Mouse (Mus musculus) liver, embryonic 13.5 days (tissue): ENCODE results near the gene Dbh. TPM values are rescaled to one million over a fixed set of nuclear protein-coding genes. Genes with fewer than 3 reads are reported as not detected.

Experiments
- ATAC-seq: fragments of 200-750 bp; cut with Nextera tagmentation; 2 replicates; pipeline ENCODE4 v1.8.0; 2017; ENCODE audit warnings: low read depth, mild to moderate bottlenecking, moderate number of reproducible peaks, moderate library complexity
- DNase-seq: peaks from one replicate; pipeline ENCODE4 v3.0.0; 2022
- H3K27ac ChIP-seq: fragments of 300-500 bp; sonication (generic); 2 replicates; pipeline ENCODE4 v1.5.1; 2015; ENCODE audit warnings: moderate library complexity, mild to moderate bottlenecking, inconsistent platforms
- H3K27me3 ChIP-seq: fragments of 300-500 bp; sonication (generic); 2 replicates; pipeline ENCODE4 v1.6.1; 2015; ENCODE audit warnings: mild to moderate bottlenecking, inconsistent platforms
- H3K36me3 ChIP-seq: fragments of 300-500 bp; sonication (generic); 2 replicates; pipeline ENCODE4 v1.6.1; 2015; ENCODE audit warnings: mild to moderate bottlenecking, inconsistent platforms
- H3K4me1 ChIP-seq: fragments of 300-500 bp; sonication (generic); replicated peaks from 2 replicates; pipeline ENCODE4 v1.6.1; 2015; ENCODE audit warnings: inconsistent platforms
- H3K4me2 ChIP-seq: fragments of 300-500 bp; sonication (generic); 2 replicates; pipeline ENCODE4 v1.6.1; 2015; ENCODE audit warnings: inconsistent platforms, mild to moderate bottlenecking, moderate library complexity
- H3K4me3 ChIP-seq: fragments of 300-500 bp; sonication (generic); replicated peaks from 2 replicates; pipeline ENCODE4 v1.5.1; 2015; ENCODE audit warnings: mild to moderate bottlenecking, inconsistent platforms
- H3K9ac ChIP-seq: fragments of 300-500 bp; sonication (generic); 2 replicates; pipeline ENCODE4 v1.6.1; 2015; ENCODE audit warnings: mild to moderate bottlenecking, inconsistent platforms
- H3K9me3 ChIP-seq: fragments of 300-500 bp; sonication (generic); replicated peaks from 2 replicates; pipeline ENCODE4 v1.6.1; 2016; ENCODE audit warnings: inconsistent platforms
- WGBS: fragments of 180-500 bp; shearing (Covaris S2); methylation state at CpG from one replicate; pipeline ENCODE4 v1.1.7; 2015; ENCODE audit not compliant: insufficient replicate concordance; 5-methylcytosine and 5-hydroxymethylcytosine counted together
- polyA plus RNA-seq: library from polyadenylated mRNA; unstranded; fragments of >200 nt; fragmentation: Nextera tagmentation; extraction: Ambion mirVana; gene quantifications from 2 replicates; pipeline ENCODE4 v1.2.1, GENCODE M21; 2015

Dbh gene
- polyA plus RNA-seq, 1 experiment from 2014 or later, result 0.03 TPM

DNA sequence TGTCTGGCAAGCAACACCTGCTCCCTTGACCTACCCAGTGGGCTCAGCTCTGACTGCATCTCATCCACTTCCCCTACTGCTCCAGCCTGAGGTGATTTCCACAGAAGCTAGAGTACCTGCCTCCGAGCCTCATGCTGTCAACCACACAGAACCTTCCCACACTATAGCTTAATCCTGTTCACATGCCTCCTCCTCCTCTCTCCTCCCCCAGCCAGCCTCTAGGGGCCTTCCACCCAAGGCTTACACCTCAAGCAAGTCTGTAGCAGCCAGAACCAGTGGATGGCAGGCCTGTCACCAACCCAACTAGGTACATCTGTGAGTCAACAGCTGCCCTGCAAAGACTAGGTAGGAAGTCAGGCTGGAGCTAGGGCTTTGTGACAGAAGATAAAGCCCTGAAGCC lies 28.2 kb upstream of the Dbh start:
- Histone ChIP-seq H3K36me3 (no peaks in the 10 kb centered on the region), H3K27ac (no peak overlapping the region), H3K27me3 (peaks cover 23% of the 10 kb centered on the region), H3K9me3 (no peaks in the 10 kb centered on the region), H3K4me1 (no peaks in the 10 kb centered on the region), H3K4me3 (no peak overlapping the region), H3K9ac (no peak overlapping the region), H3K4me2 (no peak overlapping the region)
- no peak for ATAC-seq
- WGBS, result 42% methylated on average over 1 of the region's 1 CpGs
- no peak for DNase-seq

GRCm38 (mm10) chr2:27138356-27138755 lies 26.7 kb upstream of the Dbh start:
- H3K27me3 ChIP-seq, result peaks cover 39% of the 10 kb centered on the region
- H3K4me2 ChIP-seq, result no peak overlapping the region
- DNase-seq, result no peak
- no peak overlapping the region for H3K4me3 ChIP-seq
- no peaks in the 10 kb centered on the region for H3K36me3 ChIP-seq
- no peak overlapping the region for H3K9ac ChIP-seq
- no peaks in the 10 kb centered on the region for H3K4me1 ChIP-seq
- H3K27ac ChIP-seq, result no peak overlapping the region
- 39% methylated on average over 4 of the region's 4 CpGs for WGBS
- H3K9me3 ChIP-seq, result no peaks in the 10 kb centered on the region
- no peak for ATAC-seq

DNA sequence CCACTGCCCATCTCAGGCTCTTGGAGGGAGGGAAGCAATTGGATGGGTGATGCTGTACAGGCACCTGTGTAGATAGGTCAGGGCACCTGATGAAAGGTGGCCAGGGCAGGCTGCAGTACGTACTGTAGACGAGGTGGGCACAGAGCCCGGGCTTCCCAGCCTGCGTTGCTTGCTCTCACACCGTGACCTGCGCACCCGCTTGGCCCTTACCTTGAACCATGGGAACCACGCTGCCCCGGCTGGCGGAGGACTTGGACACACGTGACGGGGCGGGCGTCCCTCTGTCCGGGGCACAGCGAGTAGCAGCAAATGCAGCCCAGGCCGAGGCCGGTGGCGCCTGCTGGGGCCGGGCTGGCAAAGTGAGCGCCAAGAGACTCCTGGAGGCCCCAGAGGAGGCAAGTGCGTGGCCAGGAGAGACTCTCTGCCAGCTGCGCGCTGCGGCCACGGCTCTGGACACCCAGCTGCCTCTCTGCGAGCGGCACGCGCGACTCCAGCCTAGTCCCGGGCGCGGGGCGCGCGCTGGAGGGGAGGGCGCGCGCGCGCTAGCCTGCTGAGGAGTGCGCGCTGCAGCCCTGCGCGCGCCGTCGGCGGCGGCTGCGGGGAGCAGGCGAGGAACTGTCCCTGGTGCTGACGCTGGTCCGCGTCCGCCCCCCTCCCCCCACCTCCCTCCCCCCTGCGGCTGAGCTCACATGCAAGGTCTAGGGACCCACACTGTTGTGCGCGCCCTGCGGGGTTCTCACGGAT lies 22.9 kb upstream of the Dbh start, which contains the start of gene Fam163b:
Gene Fam163b (minus strand): TSS at position 542 of the 744 bp plus-strand sequence.
- Histone ChIP-seq H3K9ac (no peak within 1 kb of the TSS), H3K36me3 (no peaks in the 10 kb centered on the region), H3K27me3 (peaks cover 45% of the 10 kb centered on the region), H3K9me3 (no peaks in the 10 kb centered on the region), H3K27ac (no peak within 1 kb of the TSS), H3K4me1 (no peaks in the 10 kb centered on the region), H3K4me3 (peak within 1 kb of the TSS; percentile 25), H3K4me2 (peak within 1 kb of the TSS; percentile 52)
- 5% methylated on average over 39 of the region's 62 CpGs for WGBS
- no peak for DNase-seq
- ATAC-seq, result no peak

GRCm38 (mm10) chr2:27144957-27145356 lies 20.1 kb upstream of the Dbh start:
- no peaks in the 10 kb centered on the region for H3K36me3 ChIP-seq
- no peak overlapping the region for H3K4me2 ChIP-seq
- DNase-seq (no peak), ATAC-seq (no peak)
- no peaks in the 10 kb centered on the region for H3K4me1 ChIP-seq
- H3K9me3 ChIP-seq, result no peaks in the 10 kb centered on the region
- H3K9ac ChIP-seq, result no peak overlapping the region
- no peak overlapping the region for H3K4me3 ChIP-seq
- H3K27ac ChIP-seq, result no peak overlapping the region
- WGBS, result 70% methylated on average over 2 of the region's 2 CpGs
- H3K27me3 ChIP-seq, result peaks cover 43% of the 10 kb centered on the region

DNA sequence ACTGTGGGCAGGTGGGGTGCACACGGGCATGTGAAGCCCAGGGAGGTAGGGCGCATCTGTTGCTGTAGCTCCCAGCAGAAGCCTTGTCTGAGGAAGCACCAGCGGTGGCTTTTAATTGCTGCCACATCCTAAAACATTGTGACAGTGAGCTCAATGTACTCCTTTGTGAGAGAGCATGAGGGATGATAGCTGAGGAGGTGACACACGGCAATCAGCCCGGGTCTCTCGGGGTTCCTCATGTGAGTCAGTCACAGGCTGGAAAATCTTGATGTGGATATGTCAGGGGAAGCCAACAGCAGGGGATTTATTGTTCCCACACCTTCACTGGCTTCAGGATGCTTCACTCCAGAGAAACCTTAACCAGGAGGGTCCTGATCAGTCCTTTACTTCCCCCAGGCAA lies 18.2 kb upstream of the Dbh start:
- WGBS, result 61% methylated on average over 6 of the region's 6 CpGs
- no peak overlapping the region for H3K4me2 ChIP-seq
- no peaks in the 10 kb centered on the region for H3K9me3 ChIP-seq
- H3K4me1 ChIP-seq, result no peaks in the 10 kb centered on the region
- no peak for ATAC-seq
- no peak for DNase-seq
- H3K27ac ChIP-seq, result no peak overlapping the region
- no peak overlapping the region for H3K9ac ChIP-seq
- no peak overlapping the region for H3K4me3 ChIP-seq
- H3K27me3 ChIP-seq, result peaks cover 24% of the 10 kb centered on the region
- H3K36me3 ChIP-seq, result no peaks in the 10 kb centered on the region

DNA sequence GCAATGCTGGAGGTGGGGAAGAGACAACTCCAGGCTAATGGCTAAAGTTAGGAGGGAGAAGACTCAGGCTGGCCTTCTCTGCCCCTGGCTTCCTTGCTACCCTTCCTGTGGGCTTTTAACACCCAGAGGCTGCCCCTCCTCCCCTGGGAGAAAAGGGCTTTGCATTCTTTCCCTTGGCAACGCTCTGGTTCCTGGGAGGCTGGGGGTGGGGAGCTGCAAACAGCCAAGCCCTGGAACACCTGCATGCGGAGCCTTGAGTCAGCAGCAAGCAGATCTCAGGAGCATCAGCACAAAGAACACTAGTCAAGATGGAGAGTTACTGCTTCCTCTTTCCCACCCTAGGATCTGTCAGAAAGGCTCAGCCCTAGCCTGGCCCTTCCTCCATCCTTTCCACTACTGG lies 15.6 kb upstream of the Dbh start:
- H3K4me1 ChIP-seq, result no peaks in the 10 kb centered on the region
- ATAC-seq, result no peak
- no peaks in the 10 kb centered on the region for H3K9me3 ChIP-seq
- H3K27ac ChIP-seq, result no peak overlapping the region
- WGBS, result 0% methylated on average over 2 of the region's 2 CpGs
- H3K27me3 ChIP-seq, result 0 out of 2 replicates have a peak, but pooled peaks cover 2% of the 10 kb centered on the region
- DNase-seq, result no peak
- H3K4me3 ChIP-seq, result no peak overlapping the region
- H3K4me2 ChIP-seq, result no peak overlapping the region
- no peak overlapping the region for H3K9ac ChIP-seq
- H3K36me3 ChIP-seq, result no peaks in the 10 kb centered on the region

DNA sequence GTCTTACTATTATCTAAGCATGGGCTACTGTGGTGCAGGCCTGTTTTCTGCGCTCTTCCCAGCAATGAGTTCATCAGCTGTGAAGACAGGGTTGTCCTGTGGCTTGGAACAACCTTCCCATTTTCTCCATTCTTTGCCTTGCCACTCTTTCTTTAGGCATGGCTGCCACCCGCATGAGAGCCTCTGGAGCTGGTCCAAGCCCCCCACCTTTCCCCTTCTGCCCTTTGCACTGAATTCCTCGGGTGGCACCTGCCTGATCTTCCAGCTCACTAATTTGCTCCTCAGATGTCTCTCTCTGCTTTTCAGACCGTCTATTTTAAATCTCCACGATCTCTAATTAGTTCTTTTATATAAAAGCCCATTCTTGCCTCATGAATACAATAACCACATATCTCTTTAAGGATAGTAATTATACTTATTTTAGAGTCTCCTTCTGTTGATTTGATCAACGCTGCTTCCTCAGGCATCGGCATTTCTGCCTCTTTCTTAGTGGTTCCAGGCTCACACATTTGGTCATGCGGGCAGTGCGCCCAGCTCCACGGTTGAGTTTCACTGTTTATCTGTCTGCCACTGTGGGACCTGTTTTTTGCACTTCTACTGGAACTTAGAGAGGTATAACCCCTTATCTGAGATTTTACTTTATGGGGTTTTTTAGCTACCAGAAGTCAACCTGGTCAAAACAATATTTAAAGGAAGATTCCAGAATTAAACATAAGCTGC lies 10.4 kb upstream of the Dbh start:
- no peak for DNase-seq
- no peaks in the 10 kb centered on the region for H3K9me3 ChIP-seq
- no peaks in the 10 kb centered on the region for H3K4me1 ChIP-seq
- no peaks in the 10 kb centered on the region for H3K27me3 ChIP-seq
- no peak overlapping the region for H3K27ac ChIP-seq
- H3K4me3 ChIP-seq, result no peak overlapping the region
- ATAC-seq, result no peak
- WGBS, result 64% methylated on average over 10 of the region's 10 CpGs
- H3K36me3 ChIP-seq, result no peaks in the 10 kb centered on the region
- H3K4me2 ChIP-seq, result no peak overlapping the region
- no peak overlapping the region for H3K9ac ChIP-seq

GRCm38 (mm10) chr2:27156596-27156995 lies 8.4 kb upstream of the Dbh start:
- no peak overlapping the region for H3K27ac ChIP-seq
- H3K4me1 ChIP-seq, result no peaks in the 10 kb centered on the region
- no peak overlapping the region for H3K4me3 ChIP-seq
- H3K9me3 ChIP-seq, result no peaks in the 10 kb centered on the region
- no peak overlapping the region for H3K4me2 ChIP-seq
- no peaks in the 10 kb centered on the region for H3K27me3 ChIP-seq
- WGBS, result 58% methylated on average over 6 of the region's 6 CpGs
- DNase-seq, result no peak
- ATAC-seq, result no peak
- no peak overlapping the region for H3K9ac ChIP-seq
- no peaks in the 10 kb centered on the region for H3K36me3 ChIP-seq

GRCm38 (mm10) chr2:27161526-27161925 lies 3.5 kb upstream of the Dbh start:
- H3K27ac ChIP-seq, result no peak overlapping the region
- no peak overlapping the region for H3K4me2 ChIP-seq
- no peak for ATAC-seq
- no peaks in the 10 kb centered on the region for H3K4me1 ChIP-seq
- DNase-seq, result no peak
- no peak overlapping the region for H3K4me3 ChIP-seq
- H3K27me3 ChIP-seq, result no peaks in the 10 kb centered on the region
- H3K9me3 ChIP-seq, result no peaks in the 10 kb centered on the region
- 73% methylated on average over 2 of the region's 2 CpGs for WGBS
- H3K9ac ChIP-seq, result no peak overlapping the region
- no peaks in the 10 kb centered on the region for H3K36me3 ChIP-seq

DNA sequence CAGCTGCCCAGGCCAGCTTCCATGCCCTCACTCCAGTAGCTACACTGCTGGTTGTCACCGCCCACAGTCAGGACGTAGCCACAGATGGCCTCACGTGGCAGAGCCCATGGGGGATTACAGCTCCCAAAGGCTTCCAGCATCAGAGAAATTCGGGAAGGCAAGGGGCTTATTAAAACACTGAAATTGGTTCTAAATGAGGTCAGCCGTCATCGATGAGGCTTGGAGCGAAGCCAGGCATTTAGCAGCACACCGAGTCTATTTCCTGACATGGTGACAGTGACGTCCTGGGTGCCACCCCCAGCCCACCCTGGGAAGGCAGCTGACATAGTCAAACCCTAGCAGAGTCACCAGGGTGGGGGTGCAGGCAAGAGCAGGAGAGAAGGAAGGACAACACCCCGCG lies 2.4 kb upstream of the Dbh start:
- no peak overlapping the region for H3K27ac ChIP-seq
- DNase-seq (no peak), ATAC-seq (no peak)
- no peaks in the 10 kb centered on the region for H3K27me3 ChIP-seq
- WGBS, result 61% methylated on average over 11 of the region's 11 CpGs
- no peak overlapping the region for H3K4me2 ChIP-seq
- H3K9me3 ChIP-seq, result no peaks in the 10 kb centered on the region
- H3K9ac ChIP-seq, result no peak overlapping the region
- H3K36me3 ChIP-seq, result no peaks in the 10 kb centered on the region
- H3K4me1 ChIP-seq, result no peaks in the 10 kb centered on the region
- H3K4me3 ChIP-seq, result no peak overlapping the region

- Histone ChIP-seq H3K4me2 (no peak overlapping the region), H3K4me3 (no peak overlapping the region), H3K27me3 (no peaks in the 10 kb centered on the region), H3K9ac (no peak overlapping the region), H3K4me1 (no peaks in the 10 kb centered on the region), H3K9me3 (no peaks in the 10 kb centered on the region), H3K27ac (no peak overlapping the region), H3K36me3 (no peaks in the 10 kb centered on the region)
- ATAC-seq, result no peak
- WGBS, result 67% methylated on average over 5 of the region's 5 CpGs
- no peak for DNase-seq
These were observed 1.2 kb upstream of the Dbh start for GRCm38 (mm10) chr2:27163851-27164250.

DNA sequence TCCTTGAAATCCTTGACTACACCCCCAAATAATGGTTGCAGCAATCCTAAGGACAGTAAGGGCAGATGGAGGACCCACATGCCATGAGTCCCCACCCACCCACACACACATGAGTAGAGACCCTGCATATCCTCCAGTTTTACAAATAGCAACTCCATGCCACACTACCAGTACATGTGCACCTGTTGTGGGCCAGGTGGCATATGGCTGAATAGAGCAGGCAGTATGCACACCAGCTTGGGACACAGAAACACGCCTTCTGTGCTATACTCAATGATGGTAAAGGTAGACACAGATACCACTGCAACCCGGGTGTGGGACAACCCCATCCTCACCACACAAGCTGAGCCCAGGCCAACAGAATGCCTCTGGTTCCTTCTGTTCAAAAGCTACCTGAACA lies 1.0 kb downstream of the Dbh start:
- no peaks in the 10 kb centered on the region for H3K27me3 ChIP-seq
- no peaks in the 10 kb centered on the region for H3K4me1 ChIP-seq
- no peak overlapping the region for H3K27ac ChIP-seq
- H3K4me2 ChIP-seq, result no peak overlapping the region
- H3K36me3 ChIP-seq, result no peaks in the 10 kb centered on the region
- H3K9me3 ChIP-seq, result no peaks in the 10 kb centered on the region
- no peak overlapping the region for H3K4me3 ChIP-seq
- ATAC-seq, result no peak
- 44% methylated on average over 2 of the region's 2 CpGs for WGBS
- no peak overlapping the region for H3K9ac ChIP-seq
- DNase-seq, result no peak
